Mouse (Mus musculus): ENCODE measurements around the gene Cyp46a1.

Cyp46a1 gene

GRCm38 (mm10) chr12:108365868-108366267 is 31.7 kb downstream of the Cyp46a1 start:
- DNase-seq, result no peak

GRCm38 (mm10) chr12:108367909-108368308 is 33.7 kb downstream of the Cyp46a1 start:
- peak; percentile 68 for DNase-seq

DNA sequence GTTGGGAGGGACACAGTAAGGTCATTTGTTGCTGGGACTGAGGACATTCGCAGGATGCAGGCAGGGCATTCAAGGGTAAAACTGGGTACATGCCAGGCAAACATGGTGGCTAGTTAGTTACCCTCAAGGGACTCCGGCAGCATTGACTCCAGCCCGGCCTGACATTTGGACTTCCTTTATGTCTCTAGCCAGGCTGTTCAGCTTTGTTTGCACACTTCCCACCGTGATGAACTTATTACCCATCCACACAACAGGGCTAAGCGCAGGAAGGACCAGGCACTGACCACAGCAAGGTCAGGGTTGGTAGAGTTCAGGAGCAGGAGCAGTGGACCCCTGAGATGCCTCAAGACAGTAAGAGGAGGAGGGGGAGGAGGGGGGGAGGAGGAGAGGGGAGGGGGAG is 34.7 kb downstream of the Cyp46a1 start:
- DNase-seq, result no peak

GRCm38 (mm10) chr12:108370596-108371428 is 36.6 kb downstream of the Cyp46a1 start, which contains the start of gene Eml1:
Eml1 (plus strand) TSS chr12:108370957.
- no peak for DNase-seq

GRCm38 (mm10) chr12:108371429-108371765 is 37.2 kb downstream of the Cyp46a1 start:
- no peak for DNase-seq

- peak; percentile 82 for DNase-seq
Measured at GRCm38 (mm10) chr12:108372241-108372640, 38.1 kb downstream of the Cyp46a1 start.

DNA sequence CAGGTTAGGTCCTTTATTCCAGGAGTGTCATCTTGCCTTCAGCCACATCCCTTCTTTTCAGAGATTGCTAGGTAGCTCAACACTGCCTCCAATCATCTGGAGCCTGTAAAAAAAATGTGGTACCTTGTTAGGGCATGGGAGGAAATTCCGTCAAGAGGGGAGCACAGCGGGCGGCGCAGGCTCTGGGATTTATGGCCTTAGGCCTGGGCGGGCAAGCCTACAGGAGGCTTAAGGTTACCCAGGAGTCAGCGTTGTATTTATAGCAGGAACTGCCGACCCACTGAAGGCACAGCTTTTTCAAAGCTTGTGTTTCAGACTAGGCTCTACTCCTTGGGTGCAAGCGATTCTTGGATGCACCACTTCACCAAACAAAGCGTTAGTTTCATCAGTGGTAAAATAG is 39.4 kb downstream of the Cyp46a1 start:
- no peak for DNase-seq

GRCm38 (mm10) chr12:108374689-108375088 is 40.5 kb downstream of the Cyp46a1 start:
- DNase-seq, result no peak

GRCm38 (mm10) chr12:108378379-108379133 is 44.4 kb downstream of the Cyp46a1 start:
- no peak for DNase-seq

DNA sequence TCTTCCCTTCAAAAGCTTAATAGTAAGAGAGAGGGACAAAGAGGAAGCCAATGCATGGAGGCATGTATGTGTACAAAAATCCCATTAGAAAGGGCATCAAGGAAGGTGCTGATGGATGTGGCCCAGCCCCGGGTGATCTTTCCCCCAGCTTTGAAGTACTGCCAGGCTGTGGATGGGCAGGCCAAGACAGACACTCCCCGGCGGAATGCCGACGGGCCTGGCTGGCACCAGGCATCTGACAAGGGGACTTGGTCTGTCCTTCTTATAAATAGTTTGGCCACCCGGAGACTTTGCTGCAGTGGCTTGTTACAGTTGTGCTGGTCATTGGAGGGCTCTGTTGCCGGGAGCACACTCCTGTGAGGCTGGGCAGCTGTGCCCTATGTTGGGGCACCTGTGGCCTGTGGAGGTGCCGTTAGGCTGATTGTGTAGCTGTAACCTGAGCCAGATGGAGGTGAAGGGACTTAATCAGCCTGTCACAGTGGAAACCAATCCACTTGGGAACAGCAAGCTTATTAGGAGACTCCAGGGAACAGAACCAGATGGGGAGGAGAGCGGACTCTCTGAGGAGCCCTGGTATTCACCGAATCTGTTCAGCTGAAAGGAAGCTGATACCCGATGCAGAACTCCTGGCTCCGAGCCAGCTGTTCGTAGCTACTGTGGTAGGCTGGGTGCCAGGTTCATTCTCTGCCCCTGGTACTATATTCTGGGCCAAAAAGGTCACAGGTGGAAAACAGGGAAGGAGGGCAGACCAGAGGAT is 52.5 kb downstream of the Cyp46a1 start:
- no peak for DNase-seq

GRCm38 (mm10) chr12:108389718-108390117 is 55.5 kb downstream of the Cyp46a1 start:
- DNase-seq, result no peak

DNA sequence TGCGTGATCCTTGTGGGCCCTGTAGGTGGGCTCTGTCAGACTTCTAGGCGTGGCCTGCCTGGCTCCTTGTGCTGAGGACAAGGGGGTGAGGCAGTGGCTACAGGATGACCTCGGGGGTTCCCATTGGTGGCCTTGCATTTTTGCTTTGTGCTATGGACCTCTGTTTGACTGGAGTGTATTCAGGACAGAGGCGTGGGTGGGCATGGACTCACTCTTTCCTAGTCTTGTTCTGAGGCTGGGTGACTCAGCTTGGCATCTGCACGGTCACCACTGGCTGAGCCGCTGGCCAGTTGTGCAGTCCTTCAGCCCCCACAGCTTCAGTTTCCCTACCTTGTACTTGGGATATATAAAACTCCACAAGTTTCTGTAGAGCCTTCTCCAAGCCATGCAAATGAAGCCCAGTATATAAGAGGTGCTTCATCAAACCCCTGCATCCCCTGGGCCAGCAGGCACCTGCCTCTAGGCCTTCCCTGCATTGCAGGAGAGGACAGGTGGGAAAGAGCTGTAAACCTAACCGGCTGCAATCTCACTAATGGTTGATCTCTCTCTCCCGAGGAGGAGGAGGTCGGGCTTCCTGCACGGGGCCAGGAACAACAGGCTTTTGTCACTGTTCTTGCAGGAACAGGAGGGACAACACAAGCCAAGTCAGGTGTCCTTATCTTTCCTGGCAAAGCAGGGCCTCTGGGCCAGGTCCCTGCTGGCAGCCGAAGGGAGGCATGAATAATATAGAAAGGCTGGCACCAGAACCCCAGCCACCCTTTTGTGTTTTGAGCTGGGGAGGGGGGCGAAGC is 58.3 kb downstream of the Cyp46a1 start:
- no peak for DNase-seq

- DNase-seq, result no peak
Measured at GRCm38 (mm10) chr12:108393082-108393481, 58.9 kb downstream of the Cyp46a1 start.

DNA sequence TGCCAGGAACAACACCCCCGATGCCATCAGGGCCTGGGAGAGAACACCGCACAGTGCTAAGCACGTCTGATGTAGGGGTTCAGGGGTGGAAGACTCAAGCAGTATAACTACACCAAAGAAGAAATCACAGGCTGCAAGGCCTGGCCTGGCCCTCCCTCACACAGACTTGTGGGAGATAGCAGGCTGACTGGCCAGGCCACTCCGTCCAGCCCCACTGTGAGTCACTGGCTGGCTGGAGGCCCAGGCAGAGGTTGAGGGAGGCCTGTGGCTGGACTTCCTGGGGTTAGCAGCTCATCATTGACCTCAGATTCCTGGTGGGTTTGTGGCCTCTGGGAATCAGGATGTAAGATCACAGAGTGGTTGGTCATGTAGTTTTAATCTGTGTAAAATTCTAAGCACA is 59.5 kb downstream of the Cyp46a1 start:
- DNase-seq, result no peak

GRCm38 (mm10) chr12:108394534-108395284 is 60.5 kb downstream of the Cyp46a1 start:
- DNase-seq, result no peak

GRCm38 (mm10) chr12:108395285-108395660 is 61.1 kb downstream of the Cyp46a1 start:
- DNase-seq, result no peak

- no peak for DNase-seq
Measured at GRCm38 (mm10) chr12:108396081-108396947, 62.1 kb downstream of the Cyp46a1 start.

DNA sequence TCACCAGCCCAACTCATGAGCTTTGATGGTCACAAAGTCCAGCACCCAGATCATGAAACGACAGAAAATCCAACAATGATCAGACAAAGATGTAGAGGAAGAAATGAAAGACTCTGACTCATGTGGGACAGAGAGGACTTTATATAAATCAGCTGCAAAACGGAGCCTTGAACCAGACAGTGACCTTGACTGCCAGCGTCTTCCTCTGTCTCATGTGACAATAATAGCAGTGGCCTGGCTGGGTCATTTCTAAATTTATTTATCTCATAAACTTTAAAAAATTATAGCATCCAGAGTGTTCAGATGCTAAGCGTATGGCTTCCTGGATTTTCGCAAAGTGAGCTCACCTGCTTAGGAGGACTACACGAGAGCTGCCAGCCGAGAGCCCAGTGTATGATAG is 64.5 kb downstream of the Cyp46a1 start:
- no peak for DNase-seq

DNA sequence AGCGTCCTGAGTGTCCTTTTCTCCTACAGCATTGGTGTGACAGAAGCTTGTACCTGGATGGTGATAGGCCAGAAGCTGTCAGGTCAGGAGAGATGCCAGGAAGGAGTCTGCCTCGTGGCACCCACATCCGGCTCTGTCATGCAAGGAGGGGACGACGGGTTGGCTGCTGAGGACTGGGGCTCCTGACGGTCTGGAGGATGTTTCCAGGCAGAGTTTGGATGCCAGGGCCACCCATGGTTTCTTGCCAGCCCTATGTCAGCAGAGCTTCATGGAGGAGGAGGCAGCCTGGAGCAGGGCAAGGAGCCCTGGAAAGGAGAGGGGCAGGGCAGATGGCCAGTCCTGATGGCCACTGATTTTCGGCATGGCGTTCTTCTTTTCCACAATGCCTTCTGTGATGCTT is 65.0 kb downstream of the Cyp46a1 start:
- peak; percentile 73 for DNase-seq

GRCm38 (mm10) chr12:108400951-108401350 is 66.8 kb downstream of the Cyp46a1 start:
- DNase-seq, result no peak

DNA sequence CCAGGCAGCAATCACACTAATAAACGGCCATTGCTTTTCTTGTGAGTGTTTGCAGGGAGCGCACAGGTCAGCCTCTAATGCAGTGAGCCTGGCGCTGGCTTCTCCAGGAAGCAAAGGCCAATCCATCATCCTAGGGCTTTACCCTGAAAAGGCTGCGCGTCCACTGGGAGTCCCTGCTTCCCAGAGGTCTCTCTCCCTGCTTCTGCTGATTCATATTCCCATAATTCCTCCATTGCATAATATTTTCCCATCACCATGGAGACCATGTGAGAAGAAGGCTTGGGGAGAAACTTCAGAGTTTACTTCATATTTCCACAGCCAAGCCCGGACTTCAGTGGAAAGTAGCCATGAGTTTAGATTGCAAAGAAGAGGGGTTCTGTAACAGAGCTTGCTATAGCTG is 69.8 kb downstream of the Cyp46a1 start:
- no peak for DNase-seq

Measured in cerebellum, adult 11-12 months (tissue).